Mouse (Mus musculus) testis, adult 2 months (tissue): Measurements from ENCODE around the gene Bpifa6.

Experiments
- CTCF ChIP-seq: fragments of 200-500 bp; IDR thresholded peaks from 2 replicates; pipeline ENCODE4 v1.5.1; 2012; ENCODE audit warnings: low read depth, mild to moderate bottlenecking, inconsistent platforms, low read length, moderate library complexity; ENCODE audit not compliant: control insufficient read depth, insufficient read depth, insufficient replicate concordance
- POLR2A ChIP-seq: fragments of 200-500 bp; IDR thresholded peaks from 2 replicates; pipeline ENCODE4 v1.6.1; 2012; ENCODE audit warnings: low read depth, mild to moderate bottlenecking, inconsistent platforms, low read length, moderate library complexity; ENCODE audit not compliant: control insufficient read depth

GRCm38 (mm10) chr2:154004456-154004855 lies 29.7 kb downstream of the Bpifa6 start:
- TF ChIP-seq POLR2A, result no peak
- TF ChIP-seq CTCF, result no peak
